Mouse (Mus musculus): Measurements from ENCODE around the gene Trpc7.

DNA sequence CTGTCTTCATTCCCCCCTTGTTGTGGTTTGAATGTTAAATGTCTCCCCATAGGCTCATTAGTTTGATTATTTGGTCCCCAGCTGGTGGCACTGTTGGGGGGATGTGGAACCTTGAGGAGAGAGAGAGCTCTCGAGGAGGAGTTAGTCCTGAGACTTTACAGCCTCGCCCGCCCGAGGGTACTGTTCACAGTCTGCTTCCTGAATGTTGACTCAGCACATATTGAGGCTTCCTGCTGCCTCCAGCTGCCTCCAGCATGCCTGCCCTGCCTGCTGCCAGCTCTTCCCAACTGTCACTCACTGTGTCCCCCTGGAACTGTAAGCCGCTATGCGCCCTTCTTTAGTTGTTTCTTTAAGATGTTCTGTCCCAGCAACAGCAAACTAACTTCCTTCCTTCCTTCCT, 31.2 kb downstream of the Trpc7 start:
- TF ChIP-seq CTCF (IDR thresholded peaks at IDR 0.05), result no peak
- TF ChIP-seq EP300 (IDR thresholded peaks at IDR 0.05), result no peak

Data from lung, postnatal 0 days (tissue).